In the genomic region with DNA sequence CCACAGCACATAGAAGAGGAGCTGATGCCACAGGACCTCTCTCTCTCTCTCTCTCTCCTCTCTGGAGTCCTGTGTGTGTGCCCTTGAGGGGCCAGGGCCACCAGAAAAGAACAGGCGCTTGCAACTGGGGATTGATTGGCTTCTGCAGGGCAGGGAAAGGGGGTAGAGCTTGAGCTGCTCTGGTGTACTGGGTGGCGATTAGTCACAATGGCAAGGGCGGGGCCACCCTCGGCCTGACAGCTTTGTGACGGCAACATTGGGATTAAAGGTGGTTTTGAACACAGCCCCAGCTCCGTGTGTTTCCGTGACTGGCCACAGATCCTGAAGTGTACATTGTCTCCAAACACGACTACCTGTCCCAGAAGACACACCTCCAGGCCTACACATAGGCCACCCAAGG, we compare ENCODE assay signal across 19 mouse cellular contexts. TPM values are rescaled to one million over a fixed set of nuclear protein-coding genes. Genes with fewer than 3 reads are reported as not detected.
"Had no signal": no experiment of that assay in that cellular context is flagged by ENCODE, and none has a peak within 500 bp of the region (broad histone marks: within the 10 kb centered on the region; RNA-seq: fewer than 3 reads in every experiment).

No protein-coding gene starts in this region.

- H3K36me3 ChIP-seq: midbrain, embryonic 12.5 days had no signal

- H3K27me3 ChIP-seq: megakaryocyte, embryonic 14.5 days had no signal

- H3K27ac ChIP-seq: kidney, postnatal 0 days; layer of hippocampus, adult 2 months; liver, embryonic 12.5 days; midbrain, embryonic 12.5 days had no signal

- H3K9ac ChIP-seq: liver, embryonic 12.5 days; lung, embryonic 14.5 days; midbrain, embryonic 12.5 days had no signal

- H3K4me2 ChIP-seq: liver, embryonic 12.5 days; lung, embryonic 14.5 days; midbrain, embryonic 12.5 days had no signal

- ATAC-seq: liver, embryonic 12.5 days; midbrain, embryonic 16.5 days had no signal

- H3K4me3 ChIP-seq: layer of hippocampus, adult 2 months; liver, embryonic 12.5 days; megakaryocyte, embryonic 14.5 days; midbrain, embryonic 12.5 days had no signal

- DNase-seq: kidney, adult 11 months; kidney, adult 9 months; kidney, postnatal 4 days; left cerebral cortex, postnatal 4 days; lung, embryonic 14.5 days; lung, postnatal 10 days; lung, postnatal 4 days; right cerebral cortex, postnatal 14 days; thymus, adult 18-20 months; thymus, postnatal 14 days had no signal

- H3K9me3 ChIP-seq: liver, embryonic 12.5 days; megakaryocyte, embryonic 14.5 days; midbrain, embryonic 12.5 days had no signal

RNA-seq across cellular contexts. Expression of a gene that starts 12.2 kb away (rescaled TPM):
- total RNA-seq: layer of hippocampus, adult 2 months; layer of hippocampus, postnatal 10 days; left cerebral cortex, postnatal 10 days; left cerebral cortex, postnatal 4 days had no signal
- polyA plus RNA-seq: neural tube, embryonic 14.5 days had no signal

RNA-seq across cellular contexts. Expression of a gene that starts 27.4 kb away (rescaled TPM):
- total RNA-seq: layer of hippocampus, adult 2 months; layer of hippocampus, postnatal 10 days; left cerebral cortex, postnatal 10 days; left cerebral cortex, postnatal 4 days had no signal
- polyA plus RNA-seq: midbrain, embryonic 12.5 days had no signal
